Mouse (Mus musculus): ENCODE measurements at regions not wholly inside any gene's neighbourhood (a gene's known extent, or its start where the extent isn't known, plus 50 kb on each side); places are given as distances from the start of the nearest gene placed in this dataset.

- no peak for TF ChIP-seq CTCF (IDR thresholded peaks at IDR 0.05; ENCODE audit: borderline replicate concordance, extremely low read depth, insufficient read depth, insufficient read length)
- no peak for TF ChIP-seq POLR2A (IDR thresholded peaks at IDR 0.05; ENCODE audit: borderline replicate concordance, extremely low read depth, insufficient read depth, insufficient read length, poor library complexity, severe bottlenecking)
These were observed 107.5 kb upstream of the Krtap11-1 start for GRCm38 (mm10) chr16:89678446-89679015.
